Mouse (Mus musculus) G1E-ER4 (cell line): Measurements from ENCODE around the gene Ptgir. TPM values are rescaled to one million over a fixed set of nuclear protein-coding genes. Genes with fewer than 3 reads are reported as not detected.

Experiments used
- GATA1 ChIP-seq: IDR thresholded peaks from one replicate; pipeline ENCODE4 v1.8.0; 2012; ENCODE audit warnings: low read length, inconsistent platforms
- polyA plus RNA-seq: library from polyadenylated mRNA; stranded (reverse); fragments of >175 nt; gene quantifications from 2 replicates; pipeline ENCODE4 v1.2.3, GENCODE M21; 2012

The Ptgir gene
- polyA plus RNA-seq, 1 experiment: 1.7 TPM

DNA sequence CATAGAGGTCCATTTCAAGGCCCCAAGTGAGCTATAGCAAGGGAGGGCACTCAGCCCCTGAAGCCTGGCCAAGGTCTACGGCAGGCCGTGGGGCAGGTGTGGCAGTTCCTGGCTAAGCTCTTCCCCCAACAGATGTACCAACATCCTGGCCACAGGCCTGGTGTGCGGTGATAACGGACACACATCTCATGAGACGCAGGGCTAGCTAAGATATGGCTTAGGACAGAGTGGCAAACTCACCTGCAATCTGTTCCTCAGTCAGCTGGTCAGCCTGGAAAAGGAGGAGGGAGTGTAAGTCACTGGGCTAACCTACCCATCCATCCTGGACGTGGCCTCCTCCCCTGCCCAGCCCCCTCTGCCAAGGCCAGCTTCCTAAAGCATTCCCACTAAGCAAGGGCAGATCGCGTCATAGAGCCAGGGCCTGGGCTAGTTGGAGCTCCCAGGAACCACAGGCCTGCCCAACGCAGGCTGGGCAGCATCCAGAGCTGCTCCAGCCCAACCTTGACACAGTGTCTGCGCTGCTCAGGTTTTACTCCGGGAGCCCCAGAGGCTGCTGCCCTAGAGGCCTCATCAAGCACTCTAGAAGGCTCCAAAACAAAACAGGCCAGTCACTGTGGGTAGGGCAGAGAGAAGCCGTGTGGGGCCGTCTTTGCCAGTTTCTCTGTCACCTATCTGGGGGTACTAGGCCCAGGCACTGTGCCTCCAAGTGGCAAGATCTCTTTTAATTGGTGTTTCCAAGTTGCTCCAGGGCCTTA lies 13.3 kb downstream of the Ptgir start:
- TF ChIP-seq GATA1: peak; percentile 43

GRCm38 (mm10) chr7:16920150-16920579 lies 13.9 kb downstream of the Ptgir start:
- no peak for TF ChIP-seq GATA1

- TF ChIP-seq GATA1: no peak
These were observed 14.8 kb downstream of the Ptgir start for GRCm38 (mm10) chr7:16920818-16921791.

DNA sequence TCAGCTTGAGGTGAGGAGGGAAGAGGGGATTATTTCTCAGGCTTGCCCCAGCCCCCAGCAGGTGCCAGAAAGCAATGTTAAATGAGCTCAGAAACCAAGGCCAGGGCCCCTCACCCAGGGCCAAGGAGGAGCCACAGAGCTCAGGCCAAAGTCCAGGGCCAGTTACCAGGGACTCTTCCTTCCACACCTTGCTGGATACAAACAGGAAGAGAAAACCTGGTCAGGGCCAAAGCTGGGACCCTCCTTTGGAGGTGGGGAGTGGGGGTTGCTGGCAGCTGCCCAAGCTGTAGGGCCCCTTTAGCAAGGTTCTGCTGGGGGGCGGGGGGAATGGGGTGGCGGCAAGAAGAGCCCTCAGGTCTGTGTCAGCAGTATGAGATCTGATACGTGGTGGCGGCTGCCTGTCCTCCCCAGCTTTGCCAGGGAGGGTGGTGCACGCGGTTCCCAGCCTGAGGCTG lies 15.6 kb downstream of the Ptgir start:
- no peak for TF ChIP-seq GATA1

- no peak for TF ChIP-seq GATA1
These were observed 16.2 kb downstream of the Ptgir start for GRCm38 (mm10) chr7:16922360-16922973.

DNA sequence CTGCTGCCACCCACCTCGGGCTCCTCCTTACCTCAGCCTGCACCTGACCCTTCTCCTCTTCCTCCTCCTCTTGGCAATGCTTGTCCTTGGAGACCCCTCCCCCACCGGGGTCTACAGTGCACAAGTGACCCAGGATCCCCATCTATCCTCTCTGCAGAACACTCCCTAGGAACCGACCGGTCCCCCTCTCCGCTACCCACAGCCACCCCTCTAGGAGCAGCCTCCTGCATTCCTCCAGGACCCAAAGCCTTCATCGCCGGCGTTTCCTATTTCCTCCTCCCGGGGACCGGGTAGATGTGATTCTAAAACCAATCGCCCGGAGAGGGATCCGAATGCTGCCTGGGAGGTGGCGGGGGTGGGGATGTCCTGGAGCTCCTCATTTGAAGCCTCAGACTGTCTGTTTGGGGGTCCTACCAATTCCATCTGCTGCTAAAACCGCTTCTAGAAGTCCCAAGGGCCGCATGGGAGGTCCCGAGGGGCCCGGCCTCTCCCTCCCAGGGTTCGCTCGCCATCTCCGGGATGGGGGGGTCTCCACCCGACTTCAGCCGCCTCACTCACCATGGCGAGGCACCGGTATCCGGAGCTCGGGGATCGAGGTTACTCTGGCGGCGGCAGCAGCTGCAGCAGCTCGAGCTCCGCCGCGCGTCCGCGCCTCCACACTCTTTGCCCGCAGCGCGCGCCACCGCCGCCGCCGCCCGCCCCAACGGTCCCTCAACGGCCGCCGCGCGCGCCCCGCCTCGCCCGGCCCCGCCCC lies 17.2 kb downstream of the Ptgir start:
- no peak for TF ChIP-seq GATA1

- TF ChIP-seq GATA1: no peak
These were observed 17.9 kb downstream of the Ptgir start, which contains the start of gene Calm3 for GRCm38 (mm10) chr7:16924037-16924834. Gene Calm3, minus strand, starts transcription at chr7:16924114.

- TF ChIP-seq GATA1: no peak
These were observed 22.1 kb downstream of the Ptgir start for GRCm38 (mm10) chr7:16928341-16928740.

DNA sequence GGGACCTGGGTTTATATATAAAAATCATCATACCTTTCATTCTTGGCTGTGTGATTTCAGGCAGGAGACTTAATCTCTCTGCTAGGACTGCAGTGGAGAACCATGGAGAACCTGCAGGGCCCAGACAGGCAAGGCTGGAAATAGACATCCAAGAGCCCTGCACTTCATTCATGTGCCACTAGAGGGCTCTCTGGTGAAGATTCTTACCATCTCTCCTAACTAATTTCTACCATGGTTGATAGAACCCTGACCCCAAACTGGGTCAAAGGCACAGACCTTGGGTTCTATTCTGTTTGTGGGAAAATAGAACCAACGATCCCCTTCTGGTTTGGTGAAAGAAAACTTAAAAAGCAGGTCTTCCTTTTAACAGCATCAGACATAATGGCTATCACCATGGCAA lies 24.6 kb downstream of the Ptgir start:
- no peak for TF ChIP-seq GATA1

GRCm38 (mm10) chr7:16931968-16932627 lies 25.8 kb downstream of the Ptgir start:
- no peak for TF ChIP-seq GATA1

DNA sequence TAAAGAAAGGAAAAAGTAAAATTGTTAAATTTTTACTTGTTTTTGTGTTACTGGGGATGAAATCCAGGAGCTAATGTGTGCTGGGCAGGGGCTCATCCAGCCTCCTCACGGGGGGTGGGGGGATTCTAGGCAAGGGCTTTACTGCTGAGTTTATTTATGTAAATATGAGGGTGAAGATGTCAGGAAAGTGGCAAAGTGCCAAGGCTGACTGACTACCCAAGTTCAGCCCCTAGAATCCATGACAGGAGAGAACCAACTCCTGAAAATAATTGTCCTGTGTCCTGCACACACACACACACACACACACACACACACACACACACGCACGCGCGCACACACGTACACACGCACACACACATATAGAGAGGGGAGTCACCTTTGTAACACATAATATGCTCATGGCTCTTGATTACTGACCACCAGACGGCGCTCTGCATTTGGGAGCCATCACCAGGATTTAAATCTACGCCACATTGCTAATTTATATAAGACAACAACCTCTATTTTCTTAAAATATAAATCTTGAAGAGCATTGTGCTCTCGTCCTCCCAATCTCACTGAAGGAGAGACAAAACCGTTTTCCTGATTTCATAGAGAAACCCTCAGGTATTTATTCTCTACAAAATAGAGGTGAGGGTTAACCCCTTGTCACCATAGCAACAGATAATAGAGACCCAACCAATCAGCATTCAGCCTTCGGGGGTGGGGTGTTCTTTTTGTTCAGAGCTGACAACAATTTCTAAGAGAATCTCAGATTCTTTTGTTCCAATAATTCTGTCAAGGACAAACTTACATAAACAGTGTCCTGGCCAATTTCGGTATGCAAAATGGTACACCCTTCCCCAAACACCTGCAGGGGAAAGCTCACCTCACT lies 26.7 kb downstream of the Ptgir start:
- no peak for TF ChIP-seq GATA1

DNA sequence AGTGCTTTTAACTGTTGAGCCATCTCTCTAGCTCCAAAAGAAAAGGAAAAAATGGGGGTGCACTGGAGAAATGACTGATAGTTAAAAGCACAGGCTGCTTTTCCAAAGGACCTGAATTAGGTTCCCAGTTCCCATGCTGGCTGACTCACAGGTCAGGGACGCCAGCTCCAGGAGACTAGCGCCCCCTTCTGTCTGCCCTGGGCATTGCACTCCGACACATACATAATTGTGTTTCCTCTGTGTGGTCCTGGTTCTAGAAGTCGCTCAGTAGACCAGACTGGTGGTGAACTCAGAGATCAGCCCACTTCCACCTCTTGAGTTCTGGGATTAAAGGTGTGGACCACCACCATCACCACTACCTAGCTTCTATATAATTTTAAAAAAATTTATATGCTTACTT lies 31.0 kb downstream of the Ptgir start:
- no peak for TF ChIP-seq GATA1
